Mouse (Mus musculus) heart, postnatal 36 days (tissue): ENCODE results near the gene Cenpb. TPM values are rescaled to one million over a fixed set of nuclear protein-coding genes. Genes with fewer than 3 reads are reported as not detected.

Source experiments
- DNase-seq, 2 experiments: peaks; one replicate each; pipeline ENCODE4 v3.0.0; 2021 to 2022
- intact Hi-C: fragments of 180-260 bp; cut with DNase I; formaldehyde crosslinking; loops from one replicate; pipeline ENCODE4 v1.15.1; 2025
- total RNA-seq, 2 experiments: library from RNA; stranded (reverse); gene quantifications; 2 replicates each; pipeline ENCODE4 v1.2.3; 2021

The Cenpb gene
- total RNA-seq, 2 experiments from 2014 or later: 85.1 to 86.2 TPM

GRCm38 (mm10) chr2:131125964-131126815, 53.7 kb downstream of the Cenpb start:
- intact Hi-C loops: no loop called here
- DNase-seq: peak in 1 of 2 experiments; percentile 5

Other genes with a start within 250 kb of the Cenpb start
- 10 to 100 TPM in 1 of 2 experiments, 1 to 10 TPM in 1; 6.9 to 10.4 TPM for gene Gfra4, start 137.0 kb downstream of the Cenpb start, total RNA-seq
- 1 to 10 TPM; 1.7 to 2.2 TPM for gene Adam33, start 116.3 kb downstream of the Cenpb start, total RNA-seq
- 1 to 10 TPM; 1.9 to 4.6 TPM for gene Siglec1, start 93.3 kb downstream of the Cenpb start, total RNA-seq
- 10 to 100 TPM; 32.1 to 44.1 TPM for gene Hspa12b, start 52.8 kb downstream of the Cenpb start, total RNA-seq
- gene Gm11037, start 46.6 kb downstream of the Cenpb start, total RNA-seq: not detected
- 10 to 100 TPM in 1 of 2 experiments, 1 to 10 TPM in 1; 9.7 to 12.8 TPM for gene 1700037H04Rik, start 20.0 kb downstream of the Cenpb start, total RNA-seq
- gene Cdc25b, start 6.9 kb upstream of the Cenpb start, total RNA-seq: 1 to 10 TPM; 6.1 to 7.0 TPM
- gene Spef1, start 7.2 kb upstream of the Cenpb start, total RNA-seq: 1 to 10 TPM; 5.7 to 6.2 TPM
- gene Ap5s1, start 27.0 kb upstream of the Cenpb start, total RNA-seq: 10 to 100 TPM; 31.5 to 36.5 TPM
- 10 to 100 TPM; 63.9 to 69.7 TPM for gene Mavs, start 54.0 kb upstream of the Cenpb start, total RNA-seq
- gene Pank2, start 82.4 kb upstream of the Cenpb start, total RNA-seq: 10 to 100 TPM; 20.9 to 25.7 TPM
- 1 to 10 TPM; 2.9 to 3.2 TPM for gene Rnf24, start 172.8 kb upstream of the Cenpb start, total RNA-seq